Mouse (Mus musculus) thymus, postnatal 0 days (tissue): ENCODE data around the gene Dcun1d1. TPM values are rescaled to one million over a fixed set of nuclear protein-coding genes. Genes with fewer than 3 reads are reported as not detected.

Source experiments
- DNase-seq: peaks from one replicate; pipeline ENCODE4 v3.0.0-alpha.2; 2015; ENCODE audit warnings: low spot score
- polyA plus RNA-seq: library from polyadenylated mRNA; unstranded; fragments of >200 nt; fragmentation: Nextera tagmentation; extraction: Ambion mirVana; gene quantifications from 2 replicates; pipeline ENCODE4 v1.2.1, GENCODE M21; 2015

The Dcun1d1 gene
- polyA plus RNA-seq, 1 experiment from 2014 or later = 126 TPM

GRCm38 (mm10) chr3:35931359-35931758 lies 5.9 kb downstream of the Dcun1d1 start:
- no peak for DNase-seq

GRCm38 (mm10) chr3:35929831-35930230 lies 7.4 kb downstream of the Dcun1d1 start:
- peak; percentile 42 for DNase-seq

GRCm38 (mm10) chr3:35929406-35929805 lies 7.8 kb downstream of the Dcun1d1 start:
- DNase-seq = no peak

GRCm38 (mm10) chr3:35925852-35926251 lies 11.4 kb downstream of the Dcun1d1 start:
- no peak for DNase-seq

GRCm38 (mm10) chr3:35924007-35924406 lies 13.2 kb downstream of the Dcun1d1 start:
- no peak for DNase-seq

GRCm38 (mm10) chr3:35923495-35923894 lies 13.8 kb downstream of the Dcun1d1 start:
- no peak for DNase-seq

- no peak for DNase-seq
Observed at GRCm38 (mm10) chr3:35922522-35922921, 14.7 kb downstream of the Dcun1d1 start.

GRCm38 (mm10) chr3:35918229-35918628 lies 19.0 kb downstream of the Dcun1d1 start:
- DNase-seq = no peak

GRCm38 (mm10) chr3:35908982-35909680 lies 28.1 kb downstream of the Dcun1d1 start:
- no peak for DNase-seq

GRCm38 (mm10) chr3:35900555-35901204 lies 36.6 kb downstream of the Dcun1d1 start:
- DNase-seq = no peak

GRCm38 (mm10) chr3:35899109-35899508 lies 38.1 kb downstream of the Dcun1d1 start:
- DNase-seq = no peak

- DNase-seq = no peak
Observed at GRCm38 (mm10) chr3:35897900-35898299, 39.3 kb downstream of the Dcun1d1 start.

GRCm38 (mm10) chr3:35893156-35893555 lies 44.1 kb downstream of the Dcun1d1 start:
- no peak for DNase-seq

- DNase-seq = no peak
Observed at GRCm38 (mm10) chr3:35891123-35891522, 46.1 kb downstream of the Dcun1d1 start.

GRCm38 (mm10) chr3:35889531-35889930 lies 47.7 kb downstream of the Dcun1d1 start:
- DNase-seq = no peak

- DNase-seq = peak; percentile 40
Observed at GRCm38 (mm10) chr3:35883267-35883666, 54.0 kb downstream of the Dcun1d1 start.

GRCm38 (mm10) chr3:35849326-35849725 lies 87.9 kb downstream of the Dcun1d1 start:
- no peak for DNase-seq

Other genes starting within 250 kb of the Dcun1d1 start
- 41.1 and 46.9 TPM in 2 replicates for gene Atp11b, start 183.3 kb downstream of the Dcun1d1 start, polyA plus RNA-seq
- 27.4 and 36.4 TPM in 2 replicates for gene Mccc1, start 63.2 kb upstream of the Dcun1d1 start, polyA plus RNA-seq
- gene Ccdc144b, start 116.1 kb upstream of the Dcun1d1 start, polyA plus RNA-seq = 0.03 and 0.05 TPM in 2 replicates
- 65.4 and 68.9 TPM in 2 replicates for gene Acad9, start 128.5 kb upstream of the Dcun1d1 start, polyA plus RNA-seq
- gene D3Ertd254e, start 213.6 kb upstream of the Dcun1d1 start, polyA plus RNA-seq = 4.2 and 5.2 TPM in 2 replicates